12 mouse cellular contexts compared by ENCODE assay signal in genomic region chr5:88796588-88796987, GRCm38 (mm10). TPM values are rescaled to one million over a fixed set of nuclear protein-coding genes. Genes with fewer than 3 reads are reported as not detected.
DNase-seq lines count a peak whose midpoint lies in the region; ATAC-seq and TF ChIP-seq lines count a peak whose summit lies in the region.
"Had no signal": no experiment of that assay in that cellular context is flagged by ENCODE, and none has a peak within 500 bp of the region (broad histone marks: within the 10 kb centered on the region; RNA-seq: fewer than 3 reads in every experiment).

No protein-coding gene starts in this region.

- no peak for TF ChIP-seq CTCF in thymus, adult 2 months (IDR thresholded peaks at IDR 0.05; ENCODE audit: borderline replicate concordance, control insufficient read depth, extremely low read depth, insufficient read depth, low read length, poor library complexity)

- peaks cover 5% of the 10 kb centered on the region for H3K4me1 ChIP-seq in intestine, embryonic 16.5 days (ENCODE audit: control insufficient read depth, insufficient read depth, low read length)
- H3K4me1 ChIP-seq in neural tube, embryonic 15.5 days = no peaks in the 10 kb centered on the region
- no peaks in the 10 kb centered on the region for H3K4me1 ChIP-seq in thymus, adult 2 months (replicated peaks; ENCODE audit: control insufficient read depth, insufficient read depth, low read length)
- H3K4me1 ChIP-seq in heart, embryonic 11.5 days (ENCODE audit: control insufficient read depth, insufficient read depth, low read length) = no peaks in the 10 kb centered on the region

- no peaks in the 10 kb centered on the region for H3K9me3 ChIP-seq in intestine, embryonic 16.5 days (ENCODE audit: control insufficient read depth, low read length)
- H3K9me3 ChIP-seq in neural tube, embryonic 15.5 days (replicated peaks) = no peaks in the 10 kb centered on the region
- no peaks in the 10 kb centered on the region for H3K9me3 ChIP-seq in heart, embryonic 11.5 days (replicated peaks; ENCODE audit: control insufficient read depth, low read length)
- H3K9me3 ChIP-seq: heart, embryonic 13.5 days had no signal

- no peaks in the 10 kb centered on the region for H3K36me3 ChIP-seq in intestine, embryonic 16.5 days (ENCODE audit: control insufficient read depth, insufficient read depth, low read length)
- H3K36me3 ChIP-seq in neural tube, embryonic 15.5 days = no peaks in the 10 kb centered on the region
- H3K36me3 ChIP-seq in thymus, adult 2 months (ENCODE audit: control insufficient read depth, insufficient read depth, low read length) = no peaks in the 10 kb centered on the region
- no peaks in the 10 kb centered on the region for H3K36me3 ChIP-seq in heart, embryonic 11.5 days (ENCODE audit: control insufficient read depth, insufficient read depth, low read length)
- H3K36me3 ChIP-seq: heart, embryonic 13.5 days had no signal

- peak overlapping the region; percentile 72 for H3K27ac ChIP-seq in intestine, embryonic 16.5 days (ENCODE audit: low read length)
- no peak overlapping the region for H3K27ac ChIP-seq in neural tube, embryonic 15.5 days (replicated peaks)
- no peak overlapping the region for H3K27ac ChIP-seq in thymus, adult 2 months (ENCODE audit: control insufficient read depth, insufficient read depth, low read length)
- no peak overlapping the region for H3K27ac ChIP-seq in heart, embryonic 11.5 days (ENCODE audit: low read depth, low read length)
- H3K27ac ChIP-seq: heart, embryonic 13.5 days; left cerebral cortex, adult 2 months had no signal

- peak overlapping the region; percentile 43; the same call in 1 of the 2 replicates for H3K9ac ChIP-seq in intestine, embryonic 16.5 days (ENCODE audit: low read depth, low read length)
- H3K9ac ChIP-seq in neural tube, embryonic 15.5 days (replicated peaks) = 0 out of 2 replicates have a peak overlapping the region, but pooled peaks have one; percentile 32
- H3K9ac ChIP-seq in heart, embryonic 11.5 days (ENCODE audit: low read depth, low read length) = no peak overlapping the region
- H3K9ac ChIP-seq: heart, embryonic 13.5 days had no signal

- no peak for TF ChIP-seq POLR2A in thymus, adult 2 months (IDR thresholded peaks at IDR 0.05; ENCODE audit: control insufficient read depth, extremely low read depth, insufficient read depth, low read length, poor library complexity)

- WGBS in intestine, embryonic 16.5 days = 39% methylated on average over 11 of the region's 11 CpGs
- WGBS in neural tube, embryonic 15.5 days = 47% methylated on average over 11 of the region's 11 CpGs
- WGBS in thymus, adult 2 months = 86% methylated on average over 11 of the region's 11 CpGs
- WGBS in heart, embryonic 11.5 days (ENCODE audit: insufficient replicate concordance) = 61% methylated on average over 11 of the region's 11 CpGs

- no peaks in the 10 kb centered on the region for H3K27me3 ChIP-seq in intestine, embryonic 16.5 days (replicated peaks; ENCODE audit: control insufficient read depth, insufficient read depth, low read length)
- H3K27me3 ChIP-seq in neural tube, embryonic 15.5 days (replicated peaks) = no peaks in the 10 kb centered on the region
- H3K27me3 ChIP-seq in thymus, adult 2 months (ENCODE audit: control insufficient read depth, insufficient read depth, low read length) = no peaks in the 10 kb centered on the region
- no peaks in the 10 kb centered on the region for H3K27me3 ChIP-seq in heart, embryonic 11.5 days (ENCODE audit: control insufficient read depth, insufficient read depth, low read length)

- ATAC-seq in intestine, embryonic 16.5 days = peak; percentile 73
- ATAC-seq in neural tube, embryonic 15.5 days (ENCODE audit: low FRiP score) = no peak
- ATAC-seq in heart, embryonic 11.5 days (replicated peaks; ENCODE audit: insufficient number of reproducible peaks, low FRiP score, low TSS enrichment) = no peak
- ATAC-seq: CD4-positive, CD25-positive, alpha-beta regulatory T cell, adult 4 months; Patski had no signal

- peak overlapping the region; percentile 5; the same call in 1 of the 2 replicates for H3K4me3 ChIP-seq in intestine, embryonic 16.5 days (ENCODE audit: low read length)
- no peak overlapping the region for H3K4me3 ChIP-seq in neural tube, embryonic 15.5 days (replicated peaks)
- H3K4me3 ChIP-seq in thymus, adult 2 months (ENCODE audit: control insufficient read depth, insufficient read depth, low read length) = no peak overlapping the region
- H3K4me3 ChIP-seq in heart, embryonic 11.5 days (ENCODE audit: low read depth, low read length) = no peak overlapping the region
- H3K4me3 ChIP-seq: heart, embryonic 13.5 days; left cerebral cortex, adult 2 months had no signal

- H3K4me2 ChIP-seq in intestine, embryonic 16.5 days (ENCODE audit: low read depth, low read length) = peak overlapping the region; percentile 17
- H3K4me2 ChIP-seq in neural tube, embryonic 15.5 days = peak overlapping the region; percentile 22
- H3K4me2 ChIP-seq in heart, embryonic 11.5 days = no peak overlapping the region
- H3K4me2 ChIP-seq: heart, embryonic 13.5 days had no signal

- DNase-seq in embryo, embryonic 10 days (ENCODE audit: low spot score) = peak; percentile 23
- no peak for DNase-seq in embryo, embryonic 9.5 days (ENCODE audit: extremely low spot score)
- DNase-seq in kidney, postnatal 14 days = peak; percentile 48
- no peak for DNase-seq in thymus, adult 2 months
- DNase-seq: thymus, adult 18-20 months had no signal

RNA-seq across cellular contexts. Expression of gene Dck, which starts 31.8 kb away (rescaled TPM):
- polyA plus RNA-seq in intestine, embryonic 16.5 days (2015; fragmentation: Nextera tagmentation; extraction: Ambion mirVana) = 29.6 and 32.7 TPM in 2 replicates
- polyA plus RNA-seq in neural tube, embryonic 15.5 days (2015; fragmentation: Nextera tagmentation; extraction: Ambion mirVana) = 41.8 and 50.2 TPM in 2 replicates
- 58.2 and 75.9 TPM in 2 replicates for polyA plus RNA-seq in thymus, adult 2 months (2012; rRNA removed)
- 54.0 and 54.7 TPM in 2 replicates for polyA plus RNA-seq in heart, embryonic 11.5 days (2014; fragmentation: Nextera tagmentation; extraction: Ambion mirVana)

Comparison
In these comparisons a context has a peak if more than half of its experiments do, and no peak if none do; other contexts are left out.
1. DNase-seq: peak in embryo, embryonic 10 days (single experiment) and kidney, postnatal 14 days (single experiment); none in embryo, embryonic 9.5 days (single experiment) and thymus, adult 2 months (single experiment).